Mouse (Mus musculus) intestine, postnatal 0 days (tissue): ENCODE results near the gene Dydc1. TPM values are rescaled to one million over a fixed set of nuclear protein-coding genes. Genes with fewer than 3 reads are reported as not detected.
A peak's percentile ranks its signal among the peaks of the same experiment; 100 is the strongest.

Experiments used
- ATAC-seq: fragments of 200-750 bp; cut with Nextera tagmentation; 2 replicates; pipeline ENCODE4 v1.8.0; 2017; ENCODE audit warnings: mild to moderate bottlenecking, moderate TSS enrichment, moderate library complexity
- H3K27ac ChIP-seq: fragments of 300-500 bp; sonication (generic); 2 replicates; pipeline ENCODE4 v1.5.1; 2014; ENCODE audit warnings: mild to moderate bottlenecking, low read depth, low read length, moderate library complexity
- H3K27me3 ChIP-seq: fragments of 300-500 bp; sonication (generic); replicated peaks from 2 replicates; pipeline ENCODE4 v1.6.1; 2014; ENCODE audit warnings: low read length, mixed read lengths; ENCODE audit not compliant: control insufficient read depth, insufficient read depth
- H3K36me3 ChIP-seq: fragments of 300-500 bp; sonication (generic); 2 replicates; pipeline ENCODE4 v1.6.1; 2014; ENCODE audit warnings: mild to moderate bottlenecking, moderate library complexity; ENCODE audit not compliant: control insufficient read depth, insufficient read depth
- H3K4me1 ChIP-seq: fragments of 300-500 bp; sonication (generic); replicated peaks from 2 replicates; pipeline ENCODE4 v1.6.1; 2014; ENCODE audit warnings: antibody characterized with exemption, low read length, mixed read lengths; ENCODE audit not compliant: control insufficient read depth, insufficient read depth
- H3K4me2 ChIP-seq: fragments of 300-500 bp; sonication (generic); replicated peaks from 2 replicates; pipeline ENCODE4 v1.6.1; 2014; ENCODE audit warnings: low read depth, mild to moderate bottlenecking, moderate library complexity
- H3K4me3 ChIP-seq: fragments of 300-500 bp; sonication (generic); 2 replicates; pipeline ENCODE4 v1.5.1; 2014; ENCODE audit warnings: low read depth, low read length
- H3K9ac ChIP-seq: fragments of 300-500 bp; sonication (generic); 2 replicates; pipeline ENCODE4 v1.6.1; 2014; ENCODE audit warnings: mild to moderate bottlenecking, low read depth, low read length
- H3K9me3 ChIP-seq: fragments of 300-500 bp; sonication (generic); 2 replicates; pipeline ENCODE4 v1.6.1; 2016; ENCODE audit warnings: mixed run types; ENCODE audit not compliant: control insufficient read depth
- CTCF ChIP-seq: sonication (generic); IDR thresholded peaks from 2 replicates; pipeline ENCODE4 v1.5.1; 2016; ENCODE audit warnings: low read depth, mild to moderate bottlenecking, control low read depth, antibody characterized with exemption, moderate library complexity
- WGBS: fragments of 180-500 bp; shearing (Covaris S2); extraction: QIAGEN DNeasy Blood & Tissue Kit; methylation state at CpG from one replicate; pipeline ENCODE4 v1.1.7; 2014; 5-methylcytosine and 5-hydroxymethylcytosine counted together
- polyA plus RNA-seq: library from polyadenylated mRNA; unstranded; fragments of >200 nt; fragmentation: Nextera tagmentation; extraction: Ambion mirVana; gene quantifications from 2 replicates; pipeline ENCODE4 v1.2.1, GENCODE M21; 2015

Gene Dydc1
- not detected in 2 replicates for polyA plus RNA-seq

DNA sequence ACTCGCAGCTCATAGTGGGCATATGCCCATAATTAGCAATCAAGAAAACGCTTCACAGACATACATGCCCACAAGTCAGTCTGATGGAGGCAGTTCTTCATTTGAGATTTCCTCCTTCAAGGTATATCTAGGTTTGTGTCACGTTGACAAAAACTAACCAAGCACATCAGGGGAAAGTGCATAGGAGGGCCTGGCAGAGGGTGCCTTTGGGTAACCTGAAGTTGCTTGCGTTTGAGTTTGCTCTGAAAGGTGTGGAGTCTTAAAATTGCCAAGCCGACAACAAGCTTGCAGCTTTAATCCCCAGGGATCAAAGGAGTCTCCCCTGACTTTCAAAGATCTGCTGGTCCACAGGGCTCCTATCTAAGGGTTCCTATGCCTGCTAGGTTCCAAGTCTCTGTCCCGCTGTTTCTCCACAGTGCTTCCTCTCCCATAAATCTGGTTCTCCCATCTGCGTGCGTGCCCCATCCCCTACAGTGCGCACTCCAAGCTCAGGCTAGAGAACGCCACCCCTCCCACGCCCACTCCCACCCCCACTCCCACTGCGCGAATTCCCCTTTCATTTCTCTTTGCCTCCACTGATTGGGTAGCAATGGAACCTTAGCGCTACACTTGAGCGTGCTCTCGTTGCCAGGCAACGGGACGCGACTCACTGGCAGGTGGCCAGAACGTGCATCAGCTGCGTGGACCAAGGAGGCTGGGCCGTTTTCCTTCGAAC lies at the start of gene Dydc1:
Gene Dydc1 (plus strand): TSS at position 683 of the 715 bp plus-strand sequence.
- no peak for ATAC-seq
- Histone ChIP-seq H3K27ac (no peak within 1 kb of the TSS), H3K9ac (no peak within 1 kb of the TSS)

DNA sequence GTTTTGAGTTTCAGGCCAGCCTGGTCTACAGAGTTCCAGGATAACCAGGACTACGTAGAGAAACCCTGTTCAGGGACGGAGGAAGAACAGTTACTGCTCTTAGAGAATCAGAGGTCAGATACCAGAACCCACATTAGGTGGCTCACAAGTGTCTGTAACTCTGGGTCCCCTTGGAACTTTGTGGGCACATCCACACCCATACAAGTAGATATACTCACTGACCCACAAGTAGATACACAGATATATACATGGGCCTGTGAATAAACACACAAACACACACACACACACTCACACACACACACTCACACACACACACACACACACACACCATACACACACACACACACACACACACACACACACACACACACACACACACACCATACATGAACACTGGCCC lies 47.6 kb upstream of the Dydc1 start:
- Histone ChIP-seq H3K9me3 (no peaks in the 10 kb centered on the region), H3K27me3 (no peaks in the 10 kb centered on the region), H3K4me2 (no peak overlapping the region), H3K36me3 (no peaks in the 10 kb centered on the region), H3K9ac (no peak overlapping the region), H3K4me1 (peaks cover 4% of the 10 kb centered on the region; the same call in 1 of the 2 replicates), H3K27ac (no peak overlapping the region; the same call in 1 of the 2 replicates), H3K4me3 (no peak overlapping the region)
- 72% methylated on average over 2 of the region's 2 CpGs for WGBS
- ATAC-seq = no peak
- TF ChIP-seq CTCF = no peak

More for the DNA sequence above, at the start of gene Dydc1:
- TF ChIP-seq CTCF = no peak
- Histone ChIP-seq H3K4me3 (peak within 1 kb of the TSS; percentile 21), H3K4me2 (peak within 1 kb of the TSS; percentile 56), H3K27me3 (0 out of 2 replicates have a peak, but pooled peaks cover 4% of the 10 kb centered on the region), H3K36me3 (no peaks in the 10 kb centered on the region), H3K9me3 (no peaks in the 10 kb centered on the region), H3K4me1 (no peaks in the 10 kb centered on the region)
- WGBS = 12% methylated on average over 23 of the region's 23 CpGs

- Histone ChIP-seq H3K9ac (no peak overlapping the region), H3K36me3 (no peaks in the 10 kb centered on the region), H3K27me3 (no peaks in the 10 kb centered on the region), H3K9me3 (no peaks in the 10 kb centered on the region), H3K27ac (peak overlapping the region; percentile 73), H3K4me3 (no peak overlapping the region), H3K4me2 (peak overlapping the region; percentile 35), H3K4me1 (peaks cover 4% of the 10 kb centered on the region; the same call in 1 of the 2 replicates)
- peak; percentile 65 for ATAC-seq
- WGBS = 29% methylated on average over 7 of the region's 7 CpGs
- no peak for TF ChIP-seq CTCF
These were observed 47.0 kb upstream of the Dydc1 start for GRCm38 (mm10) chr14:41025594-41026284.

- H3K4me1 ChIP-seq = peaks cover 4% of the 10 kb centered on the region; the same call in 1 of the 2 replicates
- H3K4me2 ChIP-seq = no peak overlapping the region
- H3K4me3 ChIP-seq = no peak overlapping the region
- no peak overlapping the region for H3K9ac ChIP-seq
- 49% methylated on average over 4 of the region's 4 CpGs for WGBS
- H3K27ac ChIP-seq = peak overlapping the region; percentile 15; the same call in 1 of the 2 replicates
- no peak for TF ChIP-seq CTCF
- H3K36me3 ChIP-seq = no peaks in the 10 kb centered on the region
- H3K27me3 ChIP-seq = no peaks in the 10 kb centered on the region
- H3K9me3 ChIP-seq = no peaks in the 10 kb centered on the region
- ATAC-seq = peak; percentile 80
These were observed 43.4 kb upstream of the Dydc1 start for GRCm38 (mm10) chr14:41029303-41029702.

GRCm38 (mm10) chr14:41030989-41031513 lies 41.7 kb upstream of the Dydc1 start:
- 89% methylated on average over 6 of the region's 6 CpGs for WGBS
- peaks cover under 1% of the 10 kb centered on the region; the same call in 1 of the 2 replicates for H3K4me1 ChIP-seq
- no peak for ATAC-seq
- H3K9ac ChIP-seq = no peak overlapping the region
- no peak for TF ChIP-seq CTCF
- no peaks in the 10 kb centered on the region for H3K36me3 ChIP-seq
- no peak overlapping the region for H3K27ac ChIP-seq
- H3K27me3 ChIP-seq = no peaks in the 10 kb centered on the region
- no peaks in the 10 kb centered on the region for H3K9me3 ChIP-seq
- no peak overlapping the region for H3K4me3 ChIP-seq
- no peak overlapping the region for H3K4me2 ChIP-seq
